Mouse (Mus musculus) c-Kit-negative CD71-positive TER-119-positive erythroid progenitor cells, embryonic 14.5 days (primary cell): Measurements from ENCODE around the gene Smco3.
"Not testable (repeated sequence)": the region's sequence is repeated elsewhere in the genome, so short reads cannot be mapped to it uniquely, and the experiment has no call there.

Source experiments
- DNase-seq: peaks from one replicate; pipeline ENCODE4 v3.0.0-alpha.2; 2013; ENCODE audit warnings: low read depth, low spot score

Smco3 gene

GRCm38 (mm10) chr6:136805409-136805775 is 29.9 kb downstream of the Smco3 start:
- DNase-seq: no peak

- no peak for DNase-seq
Observed at GRCm38 (mm10) chr6:136804705-136805408, 30.4 kb downstream of the Smco3 start.

GRCm38 (mm10) chr6:136803739-136804633 is 31.3 kb downstream of the Smco3 start, which contains the start of gene Hist4h4:
Gene Hist4h4, minus strand, starts transcription at chr6:136804415.
- peak; percentile 100 for DNase-seq

- peak; percentile 45 for DNase-seq
Observed at GRCm38 (mm10) chr6:136803093-136803738, 32.0 kb downstream of the Smco3 start.

GRCm38 (mm10) chr6:136801274-136801673 is 34.0 kb downstream of the Smco3 start:
- no peak for DNase-seq

- no peak for DNase-seq
Observed at GRCm38 (mm10) chr6:136800710-136801109, 34.5 kb downstream of the Smco3 start.

- not testable (repeated sequence) for DNase-seq
Observed at GRCm38 (mm10) chr6:136797874-136798693, 37.2 kb downstream of the Smco3 start.

- DNase-seq: no peak
Observed at GRCm38 (mm10) chr6:136795850-136796249, 39.4 kb downstream of the Smco3 start.

- no peak for DNase-seq
Observed at GRCm38 (mm10) chr6:136795110-136795509, 40.1 kb downstream of the Smco3 start.

GRCm38 (mm10) chr6:136793831-136794525 is 41.3 kb downstream of the Smco3 start:
- DNase-seq: no peak

GRCm38 (mm10) chr6:136792884-136793758 is 42.1 kb downstream of the Smco3 start:
- DNase-seq: no peak

GRCm38 (mm10) chr6:136789391-136789971 is 45.8 kb downstream of the Smco3 start:
- no peak for DNase-seq

- no peak for DNase-seq
Observed at GRCm38 (mm10) chr6:136782761-136783160, 52.5 kb downstream of the Smco3 start.

- DNase-seq: no peak
Observed at GRCm38 (mm10) chr6:136782146-136782545, 53.1 kb downstream of the Smco3 start.

GRCm38 (mm10) chr6:136781377-136781986 is 53.8 kb downstream of the Smco3 start, which contains the start of gene Gucy2c:
Gene Gucy2c, minus strand, starts transcription at chr6:136781765.
- no peak for DNase-seq
